8 mouse cellular contexts compared by ENCODE assay signal in genomic region chr12:103314640-103315361, GRCm38 (mm10). TPM values are rescaled to one million over a fixed set of nuclear protein-coding genes. Genes with fewer than 3 reads are reported as not detected.
DNase-seq lines count a peak whose midpoint lies in the region; ATAC-seq and TF ChIP-seq lines count a peak whose summit lies in the region.

No protein-coding gene starts in this region.

- WGBS in kidney, embryonic 16.5 days = 7% methylated on average over 23 of the region's 25 CpGs
- WGBS in kidney, adult 2 months = 10% methylated on average over 24 of the region's 25 CpGs
- under 1% methylated on average over 25 of the region's 25 CpGs for WGBS in forebrain, embryonic 14.5 days
- 1% methylated on average over 25 of the region's 25 CpGs for WGBS in midbrain, embryonic 12.5 days

- H3K4me1 ChIP-seq in kidney, embryonic 16.5 days (ENCODE audit: insufficient read depth, low read length) = 0 out of 2 replicates have a peak, but pooled peaks cover 8% of the 10 kb centered on the region
- H3K4me1 ChIP-seq in kidney, adult 2 months (ENCODE audit: control insufficient read depth, insufficient read depth, low read length) = peaks cover 5% of the 10 kb centered on the region; the same call in 1 of the 2 replicates
- peaks cover 30% of the 10 kb centered on the region for H3K4me1 ChIP-seq in forebrain, embryonic 14.5 days (ENCODE audit: control insufficient read depth, insufficient read depth, low read length)
- H3K4me1 ChIP-seq in midbrain, embryonic 12.5 days = peaks cover 58% of the 10 kb centered on the region

- ATAC-seq in kidney, embryonic 16.5 days (ENCODE audit: low FRiP score, low TSS enrichment) = peak; percentile 55
- ATAC-seq in forebrain, embryonic 14.5 days = peak; percentile 80
- peak; percentile 83 for ATAC-seq in midbrain, embryonic 12.5 days (ENCODE audit: low FRiP score, low read depth)

- no peak for DNase-seq in kidney, adult 2 months
- DNase-seq in brain, embryonic 14.5 days (ENCODE audit: low read depth) = peak; percentile 88
- peak; percentile 80 for DNase-seq in forebrain, embryonic 14.5 days (ENCODE audit: low spot score)
- DNase-seq in frontal cortex, adult 2 months (ENCODE audit: extremely low spot score in 1 of 2, low spot score in 1 of 2) = no peak
- DNase-seq in adrenal gland, postnatal 4 days (ENCODE audit: low spot score in 2 of 2) = no peak
- DNase-seq in cerebellum, adult 9-11 months = no peak

- no peaks in the 10 kb centered on the region for H3K36me3 ChIP-seq in kidney, embryonic 16.5 days (ENCODE audit: insufficient read depth, low read length)
- no peaks in the 10 kb centered on the region for H3K36me3 ChIP-seq in kidney, adult 2 months (ENCODE audit: control insufficient read depth, insufficient read depth, low read length)
- no peaks in the 10 kb centered on the region for H3K36me3 ChIP-seq in forebrain, embryonic 14.5 days (ENCODE audit: control insufficient read depth, insufficient read depth, low read length)
- H3K36me3 ChIP-seq in midbrain, embryonic 12.5 days = no peaks in the 10 kb centered on the region

- peaks cover 15% of the 10 kb centered on the region for H3K27me3 ChIP-seq in kidney, embryonic 16.5 days (ENCODE audit: insufficient read depth, low read length)
- H3K27me3 ChIP-seq in kidney, adult 2 months (replicated peaks; ENCODE audit: control insufficient read depth, insufficient read depth, low read length) = no peaks in the 10 kb centered on the region
- H3K27me3 ChIP-seq in forebrain, embryonic 14.5 days (replicated peaks; ENCODE audit: control insufficient read depth, insufficient read depth, low read length) = no peaks in the 10 kb centered on the region
- H3K27me3 ChIP-seq in midbrain, embryonic 12.5 days = peaks cover 57% of the 10 kb centered on the region

- peak overlapping the region; percentile 29; the same call in 1 of the 2 replicates for H3K4me3 ChIP-seq in kidney, embryonic 16.5 days (ENCODE audit: low read length)
- H3K4me3 ChIP-seq in kidney, adult 2 months (ENCODE audit: insufficient read depth, low read depth, low read length) = no peak overlapping the region
- H3K4me3 ChIP-seq in forebrain, embryonic 14.5 days (ENCODE audit: low read depth, low read length) = peak overlapping the region; percentile 31
- peak overlapping the region; percentile 53 for H3K4me3 ChIP-seq in midbrain, embryonic 12.5 days

- no peak overlapping the region for H3K27ac ChIP-seq in kidney, embryonic 16.5 days (ENCODE audit: low read length)
- H3K27ac ChIP-seq in kidney, adult 2 months (ENCODE audit: insufficient read depth, low read depth, low read length) = no peak overlapping the region
- H3K27ac ChIP-seq in forebrain, embryonic 14.5 days (ENCODE audit: low read depth, low read length) = peak overlapping the region; percentile 45
- peak overlapping the region; percentile 96 for H3K27ac ChIP-seq in midbrain, embryonic 12.5 days (replicated peaks)

- TF ChIP-seq CTCF in kidney, adult 2 months (conservative IDR thresholded peaks at IDR 0.05; ENCODE audit: insufficient read depth, insufficient read length, low read depth, low read length) = no peak
- TF ChIP-seq CTCF in brain, embryonic 14.5 days (IDR thresholded peaks at IDR 0.05; ENCODE audit: borderline replicate concordance, extremely low read depth, insufficient read depth, insufficient read length) = no peak

- H3K9me3 ChIP-seq in kidney, embryonic 16.5 days (ENCODE audit: low read length) = no peaks in the 10 kb centered on the region
- H3K9me3 ChIP-seq in forebrain, embryonic 14.5 days (replicated peaks; ENCODE audit: control insufficient read depth, low read length) = no peaks in the 10 kb centered on the region
- H3K9me3 ChIP-seq in midbrain, embryonic 12.5 days = no peaks in the 10 kb centered on the region

- peak overlapping the region; percentile 55 for H3K4me2 ChIP-seq in kidney, embryonic 16.5 days (replicated peaks; ENCODE audit: low read depth, low read length)
- peak overlapping the region; percentile 65 for H3K4me2 ChIP-seq in forebrain, embryonic 14.5 days (ENCODE audit: low read length)
- H3K4me2 ChIP-seq in midbrain, embryonic 12.5 days (replicated peaks) = peak overlapping the region; percentile 68

- TF ChIP-seq POLR2A in kidney, adult 2 months (IDR thresholded peaks at IDR 0.05; ENCODE audit: low read depth, low read length) = no peak
- TF ChIP-seq POLR2A in brain, embryonic 14.5 days (IDR thresholded peaks at IDR 0.05; ENCODE audit: borderline replicate concordance, extremely low read depth, insufficient read depth, insufficient read length, poor library complexity, severe bottlenecking) = no peak

- H3K9ac ChIP-seq in kidney, embryonic 16.5 days (replicated peaks; ENCODE audit: low read length) = 0 out of 2 replicates have a peak overlapping the region, but pooled peaks have one; percentile 29
- peak overlapping the region; percentile 58 for H3K9ac ChIP-seq in forebrain, embryonic 14.5 days (ENCODE audit: low read length)
- peak overlapping the region; percentile 72 for H3K9ac ChIP-seq in midbrain, embryonic 12.5 days (replicated peaks)

RNA-seq across cellular contexts. Expression of gene Fam181a, which starts 4.0 kb away (rescaled TPM):
- polyA plus RNA-seq in kidney, embryonic 16.5 days (2015; fragmentation: Nextera tagmentation; extraction: Ambion mirVana) = not detected in 2 replicates
- polyA plus RNA-seq in kidney, adult 2 months (2012; rRNA removed) = 0.05 and 0.08 TPM in 2 replicates
- 12.3 and 16.0 TPM in 2 replicates for polyA plus RNA-seq in brain, embryonic 14.5 days (2012; rRNA removed)
- 5.2 and 5.5 TPM in 2 replicates for polyA plus RNA-seq in forebrain, embryonic 14.5 days (2014; fragmentation: Nextera tagmentation; extraction: Ambion mirVana)
- polyA plus RNA-seq in midbrain, embryonic 12.5 days (2016; fragmentation: Nextera tagmentation; extraction: Ambion mirVana) = 44.5 and 49.0 TPM in 2 replicates
- polyA plus RNA-seq in frontal cortex, adult 2 months (2012; rRNA removed) = 4.6 and 7.1 TPM in 2 replicates
- total RNA-seq in adrenal gland, postnatal 4 days (2021) = not detected

RNA-seq across cellular contexts. Expression of gene Asb2, which starts 41.0 kb away (rescaled TPM):
- polyA plus RNA-seq in kidney, embryonic 16.5 days (2015; fragmentation: Nextera tagmentation; extraction: Ambion mirVana) = 1.3 and 4.5 TPM in 2 replicates
- 6.7 and 10.7 TPM in 2 replicates for polyA plus RNA-seq in kidney, adult 2 months (2012; rRNA removed)
- polyA plus RNA-seq in brain, embryonic 14.5 days (2012; rRNA removed) = 1.2 and 1.3 TPM in 2 replicates
- polyA plus RNA-seq in forebrain, embryonic 14.5 days (2014; fragmentation: Nextera tagmentation; extraction: Ambion mirVana) = 0.69 and 1.0 TPM in 2 replicates
- polyA plus RNA-seq in midbrain, embryonic 12.5 days (2016; fragmentation: Nextera tagmentation; extraction: Ambion mirVana) = 0.90 and 1.2 TPM in 2 replicates
- 7.6 TPM in 2 replicates for polyA plus RNA-seq in frontal cortex, adult 2 months (2012; rRNA removed)
- total RNA-seq in adrenal gland, postnatal 4 days (2021) = 1 to 10 TPM; 2.5 to 5.2 TPM

Comparison
In these comparisons a context has a peak if more than half of its experiments do, and no peak if none do; other contexts are left out.
1. H3K27ac ChIP-seq: peak in forebrain, embryonic 14.5 days (single experiment) and midbrain, embryonic 12.5 days (single experiment); none in kidney, embryonic 16.5 days (single experiment) and kidney, adult 2 months (single experiment).
2. DNase-seq: peak in brain, embryonic 14.5 days (single experiment) and forebrain, embryonic 14.5 days (single experiment); none in kidney, adult 2 months (single experiment), frontal cortex, adult 2 months (0 of 2), adrenal gland, postnatal 4 days (0 of 2) and cerebellum, adult 9-11 months (single experiment).
3. Peak in every context shown above with its lines, with median percentiles within 50 percentile points of each other: ATAC-seq, H3K4me2 ChIP-seq and H3K9ac ChIP-seq.